Mouse (Mus musculus) urinary bladder, postnatal 36 days (tissue): ENCODE data around the gene Tsc2.
A peak's percentile ranks its signal among the peaks of the same experiment; 100 is the strongest.

Experiments used
- DNase-seq, 2 experiments: peaks; one replicate each; pipeline ENCODE4 v3.0.0; 2022; ENCODE audit warnings: low spot score in 2 of 2, mixed read lengths in 1 of 2

The Tsc2 gene

GRCm38 (mm10) chr17:24569837-24570236, 62.6 kb downstream of the Tsc2 start:
- DNase-seq = no peak

GRCm38 (mm10) chr17:24567034-24567779, 65.2 kb downstream of the Tsc2 start:
- peak; percentile 48 to 66 for DNase-seq

DNA sequence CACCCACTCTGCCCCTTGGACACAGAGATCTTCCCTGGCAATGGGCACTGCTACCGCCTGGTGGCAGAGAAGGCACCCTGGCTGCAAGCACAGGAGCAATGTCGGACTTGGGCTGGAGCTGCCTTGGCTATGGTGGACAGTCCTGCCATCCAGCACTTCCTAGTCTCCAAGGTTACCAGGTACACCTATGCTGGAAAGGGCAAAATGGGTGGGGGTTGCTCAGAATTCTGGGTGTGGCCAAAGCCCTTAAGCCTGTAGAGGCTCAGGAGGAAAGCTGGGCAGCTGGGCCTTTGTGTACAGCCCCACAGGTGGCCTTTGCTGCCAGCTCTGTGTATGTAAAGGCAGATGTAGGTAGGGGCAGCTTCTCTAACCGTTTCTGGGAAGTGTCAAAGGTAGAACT, 66.6 kb downstream of the Tsc2 start:
- DNase-seq = no peak

DNA sequence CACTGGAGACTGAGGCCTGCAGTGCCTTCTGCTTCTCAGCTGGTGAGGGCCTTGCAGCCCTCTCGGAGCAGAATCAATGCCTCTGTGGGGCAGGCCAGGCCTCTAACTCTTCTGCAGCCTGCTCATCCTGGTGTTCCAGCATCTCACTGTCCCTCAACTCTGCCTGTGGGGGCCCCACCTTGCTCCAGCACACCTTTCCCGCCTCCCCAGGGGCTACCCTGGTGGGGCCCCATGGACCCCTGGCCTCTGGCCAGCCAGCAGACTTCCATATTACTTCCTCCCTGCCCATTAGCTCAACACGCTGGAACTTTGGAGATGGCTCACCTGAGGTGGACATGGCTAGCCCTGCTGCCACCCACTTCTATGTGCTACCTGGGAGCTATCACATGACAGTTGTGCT, 67.3 kb downstream of the Tsc2 start:
- DNase-seq = no peak

DNA sequence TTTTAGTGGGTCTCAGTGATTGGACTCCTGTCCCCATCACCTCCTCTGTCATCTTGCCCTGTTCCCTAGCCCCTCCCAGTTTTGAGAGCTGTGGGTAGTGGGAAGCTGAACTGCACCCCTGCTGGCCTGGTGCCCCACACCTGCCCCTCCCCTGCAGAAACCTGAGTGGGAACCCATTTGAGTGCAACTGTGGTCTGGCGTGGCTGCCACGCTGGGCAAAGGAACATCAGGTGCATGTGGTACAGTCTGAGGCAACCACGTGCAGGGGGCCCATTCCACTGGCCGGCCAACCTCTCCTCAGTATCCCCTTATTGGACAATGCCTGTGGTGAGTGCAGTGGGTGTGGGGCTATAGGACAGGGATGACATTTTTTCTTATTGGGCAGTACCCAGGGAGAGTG, 68.0 kb downstream of the Tsc2 start:
- no peak for DNase-seq

- no peak for DNase-seq
Observed at GRCm38 (mm10) chr17:24563638-24564037, 68.8 kb downstream of the Tsc2 start.

DNA sequence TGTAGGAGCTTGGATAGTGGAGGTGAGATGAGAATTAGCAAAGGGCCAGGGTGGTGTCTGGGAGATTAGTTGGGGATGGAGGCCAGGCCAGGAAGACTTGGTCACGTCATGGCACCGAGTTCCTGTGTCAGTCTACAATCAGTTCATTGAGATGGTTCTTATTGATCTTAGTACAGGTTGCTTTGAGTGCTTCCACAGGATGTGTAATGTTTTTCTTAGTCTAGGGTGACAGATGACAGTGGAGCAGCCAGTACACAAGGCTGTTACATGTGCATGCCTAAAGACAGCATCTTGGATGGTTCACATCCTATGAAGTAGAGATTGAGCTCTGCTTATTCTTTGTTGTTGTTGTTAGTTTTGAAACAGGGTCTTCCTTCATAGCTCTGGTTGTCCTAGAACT, 70.8 kb downstream of the Tsc2 start:
- DNase-seq = no peak

- no peak for DNase-seq
Observed at GRCm38 (mm10) chr17:24560301-24561028, 72.0 kb downstream of the Tsc2 start.

- no peak for DNase-seq
Observed at GRCm38 (mm10) chr17:24559146-24559545, 73.3 kb downstream of the Tsc2 start.

- no peak for DNase-seq
Observed at GRCm38 (mm10) chr17:24558600-24559099, 73.8 kb downstream of the Tsc2 start.

DNA sequence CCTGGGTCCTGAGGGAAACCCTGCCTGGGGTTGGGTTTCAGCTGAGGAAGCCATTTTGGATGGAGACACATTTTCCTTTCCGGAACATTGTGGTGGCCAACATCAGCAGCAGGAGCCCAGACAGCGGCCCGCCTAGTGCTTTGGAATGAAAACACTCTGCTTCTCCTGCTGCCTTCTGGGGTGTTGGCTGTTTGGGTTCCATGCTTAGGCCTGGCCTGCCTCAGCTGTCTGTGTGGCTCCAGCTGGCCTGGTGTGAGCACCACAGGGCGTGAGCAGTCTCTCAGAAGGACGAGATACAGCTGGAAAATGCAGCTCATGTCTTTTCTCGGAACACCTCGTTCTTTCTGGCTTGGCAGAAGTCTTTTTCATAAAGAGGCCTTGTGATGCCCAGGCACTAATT, 75.3 kb downstream of the Tsc2 start:
- DNase-seq = peak; percentile 39 to 61

- DNase-seq = no peak
Observed at GRCm38 (mm10) chr17:24551050-24551444, 81.4 kb downstream of the Tsc2 start.

DNA sequence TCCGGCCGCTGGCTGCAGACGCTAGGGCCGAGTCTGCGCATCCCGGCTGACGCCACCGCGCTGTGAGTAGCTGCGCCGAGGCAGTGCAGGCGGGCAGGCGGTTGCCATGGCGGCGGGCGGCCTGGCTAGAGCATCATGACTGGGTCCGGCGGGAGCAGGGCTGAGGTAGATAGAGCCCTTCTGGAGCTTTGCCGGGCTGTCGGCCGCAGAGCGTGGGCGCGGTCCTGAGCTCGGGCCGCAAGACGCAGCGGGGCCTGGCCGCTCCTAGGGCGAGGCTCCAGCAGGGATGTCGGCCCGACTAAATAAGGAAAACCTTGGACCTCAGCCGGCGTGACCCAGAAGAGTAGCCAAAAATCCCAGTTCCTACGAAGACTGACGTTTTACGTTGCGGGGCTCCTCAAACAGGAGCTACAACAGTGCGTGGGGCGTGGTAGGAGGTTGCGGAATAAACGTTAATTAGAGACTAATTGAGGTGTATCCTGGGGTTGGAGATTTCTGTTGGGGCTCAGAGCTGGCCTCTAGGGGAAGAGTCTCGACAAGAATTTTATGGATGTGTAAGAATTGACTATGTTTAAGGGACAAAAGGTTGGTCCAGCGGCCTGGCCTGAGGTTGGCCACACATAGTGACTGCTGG, 81.9 kb downstream of the Tsc2 start:
- DNase-seq = peak; percentile 70 to 77

- DNase-seq = peak; percentile 99
Observed at GRCm38 (mm10) chr17:24549618-24550415, 82.6 kb downstream of the Tsc2 start, which contains the start of gene Pkd1. TSS of gene Pkd1 (plus strand) at chr17:24549834.

DNA sequence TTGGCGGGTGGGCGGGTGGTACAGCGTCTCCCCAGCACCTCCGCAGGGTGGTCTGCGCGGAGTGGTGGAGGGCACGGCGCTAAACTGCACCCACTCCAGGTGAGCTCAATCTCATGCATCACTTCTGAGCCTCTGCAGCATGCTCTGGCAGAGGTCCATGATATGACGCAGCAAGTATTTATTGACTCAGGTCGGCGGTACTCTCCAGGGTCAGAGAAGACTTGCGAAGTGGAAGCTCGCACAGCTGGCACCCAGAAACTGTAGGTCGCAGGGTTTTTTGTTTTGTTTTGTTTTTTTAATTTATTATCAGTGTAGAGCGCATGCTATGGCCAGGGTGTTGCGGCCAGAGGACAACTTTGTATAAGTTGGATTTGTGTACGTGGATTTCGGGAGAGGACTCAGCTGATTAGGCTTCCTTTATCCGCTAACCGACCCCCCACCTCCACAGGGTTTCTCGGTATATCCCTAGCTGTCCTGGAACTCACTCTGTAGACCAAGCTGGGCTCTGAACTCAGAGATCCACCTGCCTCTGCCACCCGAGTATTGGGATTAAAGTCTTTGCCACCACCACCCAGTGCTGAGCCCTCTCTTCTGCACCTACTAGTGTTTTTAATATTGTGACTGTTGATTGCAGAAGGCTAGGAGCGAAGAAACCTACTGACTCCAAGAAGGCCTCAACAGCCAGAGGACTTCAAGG, 83.4 kb downstream of the Tsc2 start:
- DNase-seq = peak; percentile 52 to 68

- DNase-seq = no peak
Observed at GRCm38 (mm10) chr17:24548435-24548834, 84.0 kb downstream of the Tsc2 start.

DNA sequence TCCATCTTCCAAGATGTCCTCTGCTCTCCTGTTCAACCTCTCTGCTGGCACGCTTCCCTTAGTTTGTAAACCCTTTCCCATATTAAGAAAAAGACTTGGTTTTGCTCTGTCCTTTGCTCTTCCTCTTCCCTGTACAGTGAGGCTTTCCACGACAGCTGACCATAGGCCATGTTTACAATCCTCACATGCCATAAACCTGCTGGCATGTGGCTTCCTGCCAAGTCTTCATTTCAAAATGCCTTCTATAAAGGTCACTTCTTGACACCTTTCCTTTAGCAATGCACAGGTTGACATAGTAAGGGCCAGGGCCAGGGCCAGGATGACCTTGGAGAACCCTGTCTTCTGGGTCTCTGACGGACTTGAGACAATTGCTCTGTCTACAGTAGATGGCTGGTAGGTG, 86.2 kb downstream of the Tsc2 start:
- no peak for DNase-seq
